Mouse (Mus musculus): ENCODE data around the gene Cdk13. TPM values are rescaled to one million over a fixed set of nuclear protein-coding genes. Genes with fewer than 3 reads are reported as not detected.

Gene Cdk13
- polyA plus RNA-seq, 1 experiment, result 31.0 TPM

- no peaks in the 10 kb centered on the region for H3K27me3 ChIP-seq (ENCODE audit: control insufficient read depth, insufficient read depth, low read length)
- DNase-seq, result no peak
- no peak overlapping the region for H3K27ac ChIP-seq (ENCODE audit: insufficient read depth, low read length)
- TF ChIP-seq POLR2A (IDR thresholded peaks at IDR 0.05; ENCODE audit: borderline replicate concordance, insufficient read depth, low read length), result no peak
- no peak for TF ChIP-seq CTCF (IDR thresholded peaks at IDR 0.05; ENCODE audit: borderline replicate concordance, insufficient read depth, low read depth, low read length)
- 0 out of 2 replicates have a peak, but pooled peaks cover 2% of the 10 kb centered on the region for H3K4me1 ChIP-seq (ENCODE audit: control insufficient read depth, insufficient read depth, low read length)
- H3K4me3 ChIP-seq (replicated peaks; ENCODE audit: insufficient read depth, low read depth, low read length), result no peak overlapping the region
These were observed 115.4 kb downstream of the Cdk13 start for GRCm38 (mm10) chr13:17689461-17689860.

GRCm38 (mm10) chr13:17671122-17671521, 133.8 kb downstream of the Cdk13 start:
- H3K27ac ChIP-seq (ENCODE audit: insufficient read depth, low read length), result no peak overlapping the region
- 84% methylated on average over 1 of the region's 1 CpGs for WGBS
- no peak overlapping the region for H3K4me3 ChIP-seq (replicated peaks; ENCODE audit: insufficient read depth, low read depth, low read length)
- TF ChIP-seq CTCF (IDR thresholded peaks at IDR 0.05; ENCODE audit: borderline replicate concordance, insufficient read depth, low read depth, low read length) (no peak), POLR2A (IDR thresholded peaks at IDR 0.05; ENCODE audit: borderline replicate concordance, insufficient read depth, low read length) (no peak)
- no peaks in the 10 kb centered on the region for H3K4me1 ChIP-seq (ENCODE audit: control insufficient read depth, insufficient read depth, low read length)
- no peaks in the 10 kb centered on the region for H3K27me3 ChIP-seq (ENCODE audit: control insufficient read depth, insufficient read depth, low read length)
- DNase-seq, result no peak

GRCm38 (mm10) chr13:17667380-17667779, 137.5 kb downstream of the Cdk13 start:
- no peak for DNase-seq
- Histone ChIP-seq H3K27me3 (ENCODE audit: control insufficient read depth, insufficient read depth, low read length) (no peaks in the 10 kb centered on the region), H3K4me3 (replicated peaks; ENCODE audit: insufficient read depth, low read depth, low read length) (no peak overlapping the region), H3K27ac (ENCODE audit: insufficient read depth, low read length) (no peak overlapping the region), H3K4me1 (ENCODE audit: control insufficient read depth, insufficient read depth, low read length) (no peaks in the 10 kb centered on the region)
- WGBS, result 90% methylated on average over 1 of the region's 1 CpGs
- TF ChIP-seq POLR2A (IDR thresholded peaks at IDR 0.05; ENCODE audit: borderline replicate concordance, insufficient read depth, low read length) (no peak), CTCF (IDR thresholded peaks at IDR 0.05; ENCODE audit: borderline replicate concordance, insufficient read depth, low read depth, low read length) (no peak)

Other genes starting within 250 kb of the Cdk13 start
- 7.5 and 7.8 TPM in 2 replicates for gene Mplkip, start 109.9 kb downstream of the Cdk13 start, polyA plus RNA-seq (2012; rRNA removed)
- 4.3 and 4.7 TPM in 2 replicates for gene Sugct, start 109.5 kb downstream of the Cdk13 start, polyA plus RNA-seq (2012; rRNA removed)
- gene Rala, start 139.1 kb upstream of the Cdk13 start, polyA plus RNA-seq (2012; rRNA removed), result 47.5 and 51.5 TPM in 2 replicates
- 25.5 and 27.0 TPM in 2 replicates for gene Yae1d1, start 188.3 kb upstream of the Cdk13 start, polyA plus RNA-seq (2012; rRNA removed)

Data from cerebellum, adult 2 months (tissue).